Comparison of ENCODE assay signal across 27 mouse cellular contexts in the genomic region with DNA sequence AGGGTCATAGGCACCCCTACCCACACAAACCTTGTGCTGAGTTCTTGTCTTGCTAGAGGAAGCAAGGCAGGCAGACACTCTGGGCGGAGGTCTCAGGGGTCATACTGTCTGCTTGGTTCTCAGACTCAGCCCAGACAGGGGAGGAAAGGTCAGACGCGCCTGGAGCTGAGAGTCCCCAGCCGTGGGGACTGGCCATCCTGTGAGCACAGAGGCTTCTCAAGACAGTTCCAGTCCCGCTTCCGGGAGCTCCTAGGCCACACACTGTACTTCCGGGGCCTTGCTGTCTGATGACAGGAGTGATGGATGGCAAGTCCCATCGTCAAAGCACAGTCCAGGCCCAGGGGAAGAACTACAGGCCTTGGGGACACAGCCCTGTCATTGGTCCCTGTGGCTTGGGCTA. TPM values are rescaled to one million over a fixed set of nuclear protein-coding genes. Genes with fewer than 3 reads are reported as not detected.
"Had no signal": no experiment of that assay in that cellular context is flagged by ENCODE, and none has a peak within 500 bp of the region (broad histone marks: within the 10 kb centered on the region; RNA-seq: fewer than 3 reads in every experiment).

No protein-coding gene starts in this region.

- H3K27me3 ChIP-seq: hindbrain, embryonic 15.5 days; limb, embryonic 13.5 days; liver, embryonic 12.5 days had no signal

- H3K9me3 ChIP-seq: heart, embryonic 13.5 days; heart, embryonic 15.5 days; hindbrain, embryonic 12.5 days; hindbrain, embryonic 15.5 days; limb, embryonic 13.5 days; limb, embryonic 15.5 days; liver, embryonic 12.5 days had no signal

- H3K4me2 ChIP-seq: heart, embryonic 13.5 days; heart, embryonic 15.5 days; hindbrain, embryonic 12.5 days; hindbrain, embryonic 15.5 days; limb, embryonic 13.5 days; limb, embryonic 15.5 days; liver, embryonic 12.5 days had no signal

- H3K9ac ChIP-seq: heart, embryonic 13.5 days; heart, embryonic 15.5 days; hindbrain, embryonic 12.5 days; hindbrain, embryonic 15.5 days; limb, embryonic 13.5 days; limb, embryonic 15.5 days; liver, embryonic 12.5 days; liver, embryonic 14.5 days had no signal

- H3K36me3 ChIP-seq: heart, embryonic 13.5 days; heart, embryonic 15.5 days; hindbrain, embryonic 12.5 days; hindbrain, embryonic 15.5 days; limb, embryonic 13.5 days; limb, embryonic 15.5 days; liver, embryonic 12.5 days had no signal

- ATAC-seq: hindbrain, postnatal 0 days; intestine, embryonic 16.5 days; liver, embryonic 12.5 days had no signal

- H3K4me3 ChIP-seq: heart, adult 2 months; heart, embryonic 13.5 days; heart, embryonic 15.5 days; hindbrain, embryonic 12.5 days; hindbrain, embryonic 15.5 days; left cerebral cortex, adult 2 months; limb, embryonic 13.5 days; limb, embryonic 15.5 days; liver, embryonic 12.5 days had no signal

- DNase-seq: gastrocnemius, postnatal 14 days; gastrocnemius, postnatal 36 days; heart, adult 2 months; heart, postnatal 14 days; kidney, adult 11 months; kidney, adult 2 months; kidney, adult 9 months; kidney, postnatal 14 days; kidney, postnatal 36 days; lung, adult 18-20 months had no signal

- H3K27ac ChIP-seq: heart, adult 2 months; hindbrain, embryonic 12.5 days; hindbrain, embryonic 15.5 days; hindbrain, postnatal 0 days; left cerebral cortex, adult 2 months; limb, embryonic 13.5 days; limb, embryonic 15.5 days; liver, embryonic 12.5 days; liver, embryonic 14.5 days had no signal

RNA-seq across cellular contexts. Expression of gene Foxl1, which starts 44.8 kb away (rescaled TPM):
- total RNA-seq: gastrocnemius, adult 18-20 months; gastrocnemius, postnatal 36 days; hematopoietic stem cell, adult 5-6 weeks; layer of hippocampus, adult 18-20 months; layer of hippocampus, postnatal 25 days; liver, adult 2 months had no signal
- polyA plus RNA-seq: limb, embryonic 11.5 days; liver, adult 2 months had no signal

RNA-seq across cellular contexts. Expression of gene Foxc2, which starts 56.6 kb away (rescaled TPM):
- total RNA-seq: hematopoietic stem cell, adult 5-6 weeks; liver, adult 2 months had no signal
